Mouse (Mus musculus) right cerebral cortex, postnatal 36 days (tissue): ENCODE measurements around the gene Hmga1b.
"Not testable (repeated sequence)": the region's sequence is repeated elsewhere in the genome, so short reads cannot be mapped to it uniquely, and the experiment has no call there.

Experiments
- DNase-seq, 2 experiments: peaks; one replicate each; pipeline ENCODE4 v3.0.0; 2022; ENCODE audit warnings: low spot score in 2 of 2, mixed read lengths in 1 of 2

Hmga1b gene

GRCm38 (mm10) chr11:120731858-120732680 lies 30.5 kb upstream of the Hmga1b start, which contains the start of gene Cbr2:
TSS of gene Cbr2 (minus strand) at chr11:120732114.
- DNase-seq, result no peak

GRCm38 (mm10) chr11:120733521-120733920 lies 29.1 kb upstream of the Hmga1b start:
- DNase-seq, result no peak

- no peak for DNase-seq
Observed at GRCm38 (mm10) chr11:120736424-120736823, 26.2 kb upstream of the Hmga1b start.

GRCm38 (mm10) chr11:120740981-120741380 lies 21.6 kb upstream of the Hmga1b start:
- no peak for DNase-seq

- DNase-seq, result no peak
Observed at GRCm38 (mm10) chr11:120744121-120744701, 18.4 kb upstream of the Hmga1b start.

GRCm38 (mm10) chr11:120747974-120748373 lies 14.6 kb upstream of the Hmga1b start:
- DNase-seq, result no peak

GRCm38 (mm10) chr11:120749430-120749829 lies 13.2 kb upstream of the Hmga1b start:
- DNase-seq, result no peak

GRCm38 (mm10) chr11:120751606-120752005 lies 11.0 kb upstream of the Hmga1b start:
- no peak for DNase-seq

- DNase-seq, result no peak
Observed at GRCm38 (mm10) chr11:120760236-120760635, 2.4 kb upstream of the Hmga1b start.

- DNase-seq, result no peak
Observed at GRCm38 (mm10) chr11:120761811-120762671, 553 bp upstream of the Hmga1b start.

- DNase-seq, result not testable (repeated sequence)
Observed at GRCm38 (mm10) chr11:120763121-120763999, 766 bp downstream of the Hmga1b start.

- not testable (repeated sequence) for DNase-seq
Observed at GRCm38 (mm10) chr11:120767023-120767422, 4.4 kb downstream of the Hmga1b start.

GRCm38 (mm10) chr11:120768206-120768605 lies 5.6 kb downstream of the Hmga1b start:
- DNase-seq, result no peak

- no peak for DNase-seq
Observed at GRCm38 (mm10) chr11:120772749-120773148, 10.2 kb downstream of the Hmga1b start.

GRCm38 (mm10) chr11:120773463-120774190 lies 11.0 kb downstream of the Hmga1b start:
- DNase-seq, result no peak

GRCm38 (mm10) chr11:120775774-120776469 lies 13.3 kb downstream of the Hmga1b start:
- DNase-seq, result peak; percentile 85

- DNase-seq, result no peak
Observed at GRCm38 (mm10) chr11:120777123-120777522, 14.5 kb downstream of the Hmga1b start.

GRCm38 (mm10) chr11:120779876-120780275 lies 17.3 kb downstream of the Hmga1b start:
- no peak for DNase-seq

- DNase-seq, result not testable (repeated sequence)
Observed at GRCm38 (mm10) chr11:120781361-120781760, 18.8 kb downstream of the Hmga1b start.
